Mouse (Mus musculus) testis, adult 2 months (tissue): ENCODE measurements around the gene AL607142.1.

Experiments
- CTCF ChIP-seq: fragments of 200-500 bp; IDR thresholded peaks from 2 replicates; pipeline ENCODE4 v1.5.1; 2012; ENCODE audit warnings: low read depth, mild to moderate bottlenecking, inconsistent platforms, low read length, moderate library complexity; ENCODE audit not compliant: control insufficient read depth, insufficient read depth, insufficient replicate concordance
- POLR2A ChIP-seq: fragments of 200-500 bp; IDR thresholded peaks from 2 replicates; pipeline ENCODE4 v1.6.1; 2012; ENCODE audit warnings: low read depth, mild to moderate bottlenecking, inconsistent platforms, low read length, moderate library complexity; ENCODE audit not compliant: control insufficient read depth

DNA sequence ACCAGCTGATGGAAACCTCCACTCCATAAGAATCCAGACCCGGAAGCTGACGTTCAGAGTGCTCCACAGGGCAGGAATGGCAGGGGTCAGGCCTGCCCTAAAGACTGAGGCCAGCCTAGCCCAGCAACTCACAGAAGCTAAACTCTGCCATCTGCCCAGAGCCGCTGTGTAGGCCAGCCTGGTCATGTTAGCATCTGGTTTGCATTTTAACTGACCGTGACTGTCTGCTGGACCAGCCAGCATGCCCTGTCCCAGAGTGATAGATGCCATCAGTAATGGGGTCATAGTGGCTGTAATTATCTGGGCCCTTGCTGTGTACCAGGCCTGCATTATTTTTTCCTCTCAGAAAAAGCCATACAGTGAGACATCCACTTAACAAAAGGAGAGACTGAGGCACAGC is 66.1 kb downstream of the AL607142.1 start:
- no peak for TF ChIP-seq CTCF
- no peak for TF ChIP-seq POLR2A
